Mouse (Mus musculus): ENCODE measurements around the gene Micu1. TPM values are rescaled to one million over a fixed set of nuclear protein-coding genes. Genes with fewer than 3 reads are reported as not detected.

Gene Micu1
- polyA plus RNA-seq, 1 experiment from 2014 or later = 69.1 TPM

GRCm38 (mm10) chr10:59831950-59832349 lies 129.7 kb downstream of the Micu1 start:
- Histone ChIP-seq H3K27ac (ENCODE audit: low read depth, low read length) (no peak overlapping the region), H3K9me3 (replicated peaks; ENCODE audit: control insufficient read depth, low read length) (no peaks in the 10 kb centered on the region), H3K4me2 (ENCODE audit: low read length) (no peak overlapping the region), H3K4me1 (ENCODE audit: control insufficient read depth, insufficient read depth, low read length) (no peaks in the 10 kb centered on the region), H3K9ac (ENCODE audit: low read length) (no peak overlapping the region), H3K4me3 (ENCODE audit: low read depth, low read length) (no peak overlapping the region), H3K27me3 (replicated peaks; ENCODE audit: control insufficient read depth, insufficient read depth, low read length) (no peaks in the 10 kb centered on the region), H3K36me3 (ENCODE audit: control insufficient read depth, insufficient read depth, low read length) (peaks cover 27% of the 10 kb centered on the region)
- DNase-seq (ENCODE audit: low spot score) = no peak
- no peak for ATAC-seq
- whole genome bisulfite sequencing = 95% methylated on average over 7 of the region's 7 CpGs

GRCm38 (mm10) chr10:59835301-59836155 lies 133.3 kb downstream of the Micu1 start:
- no peak for ATAC-seq
- H3K9me3 ChIP-seq (replicated peaks; ENCODE audit: control insufficient read depth, low read length) = no peaks in the 10 kb centered on the region
- no peak overlapping the region for H3K4me3 ChIP-seq (ENCODE audit: low read depth, low read length)
- no peak overlapping the region for H3K27ac ChIP-seq (ENCODE audit: low read depth, low read length)
- H3K27me3 ChIP-seq (replicated peaks; ENCODE audit: control insufficient read depth, insufficient read depth, low read length) = no peaks in the 10 kb centered on the region
- no peak for DNase-seq (ENCODE audit: low spot score)
- H3K4me1 ChIP-seq (ENCODE audit: control insufficient read depth, insufficient read depth, low read length) = no peaks in the 10 kb centered on the region
- no peak overlapping the region for H3K9ac ChIP-seq (ENCODE audit: low read length)
- 0 out of 2 replicates have a peak, but pooled peaks cover 3% of the 10 kb centered on the region for H3K36me3 ChIP-seq (ENCODE audit: control insufficient read depth, insufficient read depth, low read length)
- no peak overlapping the region for H3K4me2 ChIP-seq (ENCODE audit: low read length)
- WGBS = 90% methylated on average over 14 of the region's 14 CpGs

- no peak for DNase-seq (ENCODE audit: low spot score)
Observed at GRCm38 (mm10) chr10:59837490-59837889, 135.2 kb downstream of the Micu1 start.

GRCm38 (mm10) chr10:59841434-59841833 lies 139.2 kb downstream of the Micu1 start:
- no peaks in the 10 kb centered on the region for H3K36me3 ChIP-seq (ENCODE audit: control insufficient read depth, insufficient read depth, low read length)
- no peaks in the 10 kb centered on the region for H3K4me1 ChIP-seq (ENCODE audit: control insufficient read depth, insufficient read depth, low read length)
- ATAC-seq (no peak), DNase-seq (ENCODE audit: low spot score) (no peak)
- H3K4me3 ChIP-seq (ENCODE audit: low read depth, low read length) = no peak overlapping the region
- H3K9me3 ChIP-seq (replicated peaks; ENCODE audit: control insufficient read depth, low read length) = no peaks in the 10 kb centered on the region
- H3K27me3 ChIP-seq (replicated peaks; ENCODE audit: control insufficient read depth, insufficient read depth, low read length) = no peaks in the 10 kb centered on the region
- no peak overlapping the region for H3K4me2 ChIP-seq (ENCODE audit: low read length)
- 92% methylated on average over 8 of the region's 8 CpGs for WGBS
- H3K27ac ChIP-seq (ENCODE audit: low read depth, low read length) = no peak overlapping the region
- H3K9ac ChIP-seq (ENCODE audit: low read length) = no peak overlapping the region

More at GRCm38 (mm10) chr10:59837490-59837889, 135.2 kb downstream of the Micu1 start:
- Histone ChIP-seq H3K9me3 (replicated peaks; ENCODE audit: control insufficient read depth, low read length) (no peaks in the 10 kb centered on the region), H3K27me3 (replicated peaks; ENCODE audit: control insufficient read depth, insufficient read depth, low read length) (no peaks in the 10 kb centered on the region), H3K36me3 (ENCODE audit: control insufficient read depth, insufficient read depth, low read length) (0 out of 2 replicates have a peak, but pooled peaks cover 3% of the 10 kb centered on the region), H3K9ac (ENCODE audit: low read length) (no peak overlapping the region), H3K27ac (ENCODE audit: low read depth, low read length) (no peak overlapping the region), H3K4me3 (ENCODE audit: low read depth, low read length) (no peak overlapping the region), H3K4me1 (ENCODE audit: control insufficient read depth, insufficient read depth, low read length) (no peaks in the 10 kb centered on the region), H3K4me2 (ENCODE audit: low read length) (no peak overlapping the region)
- no peak for ATAC-seq
- WGBS = 94% methylated on average over 5 of the region's 5 CpGs

GRCm38 (mm10) chr10:59843125-59843524 lies 140.8 kb downstream of the Micu1 start:
- Histone ChIP-seq H3K9me3 (replicated peaks; ENCODE audit: control insufficient read depth, low read length) (no peaks in the 10 kb centered on the region), H3K27ac (ENCODE audit: low read depth, low read length) (no peak overlapping the region), H3K4me2 (ENCODE audit: low read length) (no peak overlapping the region), H3K4me1 (ENCODE audit: control insufficient read depth, insufficient read depth, low read length) (no peaks in the 10 kb centered on the region), H3K4me3 (ENCODE audit: low read depth, low read length) (no peak overlapping the region), H3K36me3 (ENCODE audit: control insufficient read depth, insufficient read depth, low read length) (no peaks in the 10 kb centered on the region), H3K9ac (ENCODE audit: low read length) (no peak overlapping the region), H3K27me3 (replicated peaks; ENCODE audit: control insufficient read depth, insufficient read depth, low read length) (no peaks in the 10 kb centered on the region)
- WGBS = 35% methylated on average over 5 of the region's 5 CpGs
- DNase-seq (ENCODE audit: low spot score) (no peak), ATAC-seq (no peak)

- Histone ChIP-seq H3K4me3 (ENCODE audit: low read depth, low read length) (no peak overlapping the region), H3K27me3 (replicated peaks; ENCODE audit: control insufficient read depth, insufficient read depth, low read length) (no peaks in the 10 kb centered on the region), H3K9me3 (replicated peaks; ENCODE audit: control insufficient read depth, low read length) (no peaks in the 10 kb centered on the region), H3K36me3 (ENCODE audit: control insufficient read depth, insufficient read depth, low read length) (no peaks in the 10 kb centered on the region), H3K4me2 (ENCODE audit: low read length) (no peak overlapping the region), H3K9ac (ENCODE audit: low read length) (no peak overlapping the region), H3K4me1 (ENCODE audit: control insufficient read depth, insufficient read depth, low read length) (no peaks in the 10 kb centered on the region), H3K27ac (ENCODE audit: low read depth, low read length) (no peak overlapping the region)
- no peak for ATAC-seq
- WGBS = 83% methylated on average over 9 of the region's 9 CpGs
- no peak for DNase-seq (ENCODE audit: low spot score)
Observed at GRCm38 (mm10) chr10:59844686-59845085, 142.4 kb downstream of the Micu1 start.

GRCm38 (mm10) chr10:59846416-59846815 lies 144.1 kb downstream of the Micu1 start:
- DNase-seq (ENCODE audit: low spot score) (no peak), ATAC-seq (no peak)
- 82% methylated on average over 6 of the region's 6 CpGs for WGBS
- no peak overlapping the region for H3K27ac ChIP-seq (ENCODE audit: low read depth, low read length)
- H3K9me3 ChIP-seq (replicated peaks; ENCODE audit: control insufficient read depth, low read length) = no peaks in the 10 kb centered on the region
- no peak overlapping the region for H3K9ac ChIP-seq (ENCODE audit: low read length)
- no peaks in the 10 kb centered on the region for H3K27me3 ChIP-seq (replicated peaks; ENCODE audit: control insufficient read depth, insufficient read depth, low read length)
- H3K4me2 ChIP-seq (ENCODE audit: low read length) = no peak overlapping the region
- H3K4me1 ChIP-seq (ENCODE audit: control insufficient read depth, insufficient read depth, low read length) = no peaks in the 10 kb centered on the region
- H3K4me3 ChIP-seq (ENCODE audit: low read depth, low read length) = no peak overlapping the region
- H3K36me3 ChIP-seq (ENCODE audit: control insufficient read depth, insufficient read depth, low read length) = no peaks in the 10 kb centered on the region

- H3K9ac ChIP-seq (ENCODE audit: low read length) = no peak overlapping the region
- H3K4me1 ChIP-seq (ENCODE audit: control insufficient read depth, insufficient read depth, low read length) = no peaks in the 10 kb centered on the region
- no peak overlapping the region for H3K4me3 ChIP-seq (ENCODE audit: low read depth, low read length)
- H3K9me3 ChIP-seq (replicated peaks; ENCODE audit: control insufficient read depth, low read length) = no peaks in the 10 kb centered on the region
- WGBS = 80% methylated on average over 11 of the region's 11 CpGs
- no peaks in the 10 kb centered on the region for H3K27me3 ChIP-seq (replicated peaks; ENCODE audit: control insufficient read depth, insufficient read depth, low read length)
- DNase-seq (ENCODE audit: low spot score) (no peak), ATAC-seq (no peak)
- H3K4me2 ChIP-seq (ENCODE audit: low read length) = no peak overlapping the region
- no peaks in the 10 kb centered on the region for H3K36me3 ChIP-seq (ENCODE audit: control insufficient read depth, insufficient read depth, low read length)
- H3K27ac ChIP-seq (ENCODE audit: low read depth, low read length) = no peak overlapping the region
Observed at GRCm38 (mm10) chr10:59848079-59848877, 146.0 kb downstream of the Micu1 start.

- Histone ChIP-seq H3K4me2 (ENCODE audit: low read length) (no peak overlapping the region), H3K9me3 (replicated peaks; ENCODE audit: control insufficient read depth, low read length) (no peaks in the 10 kb centered on the region), H3K4me3 (ENCODE audit: low read depth, low read length) (no peak overlapping the region), H3K27me3 (replicated peaks; ENCODE audit: control insufficient read depth, insufficient read depth, low read length) (no peaks in the 10 kb centered on the region), H3K36me3 (ENCODE audit: control insufficient read depth, insufficient read depth, low read length) (no peaks in the 10 kb centered on the region), H3K4me1 (ENCODE audit: control insufficient read depth, insufficient read depth, low read length) (no peaks in the 10 kb centered on the region), H3K27ac (ENCODE audit: low read depth, low read length) (no peak overlapping the region), H3K9ac (ENCODE audit: low read length) (no peak overlapping the region)
- no peak for ATAC-seq
- 61% methylated on average over 9 of the region's 9 CpGs for WGBS
- DNase-seq (ENCODE audit: low spot score) = no peak
Observed at GRCm38 (mm10) chr10:59848953-59849352, 146.7 kb downstream of the Micu1 start.
